Mouse (Mus musculus): ENCODE measurements around the gene Gm6169. TPM values are rescaled to one million over a fixed set of nuclear protein-coding genes. Genes with fewer than 3 reads are reported as not detected.
"Not testable (repeated sequence)": the region's sequence is repeated elsewhere in the genome, so short reads cannot be mapped to it uniquely, and the experiment has no call there.

Gm6169 gene
- polyA plus RNA-seq (2015; fragmentation: Nextera tagmentation; extraction: Ambion mirVana): 0.43 and 1.1 TPM in 2 replicates

GRCm38 (mm10) chr13:97099187-97099852 lies at the start of gene Gm6169:
TSS of gene Gm6169 (minus strand) at chr13:97099237.
- H3K27me3 ChIP-seq: no peaks in the 10 kb centered on the region

GRCm38 (mm10) chr13:97145834-97146233 lies 46.8 kb upstream of the Gm6169 start:
- Histone ChIP-seq H3K4me2 (replicated peaks) (no peak overlapping the region), H3K36me3 (peaks cover 59% of the 10 kb centered on the region), H3K4me3 (replicated peaks) (no peak overlapping the region), H3K9ac (replicated peaks) (no peak overlapping the region), H3K27me3 (no peaks in the 10 kb centered on the region), H3K9me3 (no peaks in the 10 kb centered on the region), H3K4me1 (replicated peaks) (no peaks in the 10 kb centered on the region), H3K27ac (no peak overlapping the region)
- 62% methylated on average over 4 of the region's 4 CpGs for WGBS
- ATAC-seq: no peak

More at GRCm38 (mm10) chr13:97099187-97099852, at the start of gene Gm6169:
- Histone ChIP-seq H3K36me3 (0 out of 2 replicates have a peak, but pooled peaks cover 6% of the 10 kb centered on the region), H3K4me2 (replicated peaks) (no peak within 1 kb of the TSS), H3K4me1 (replicated peaks) (no peaks in the 10 kb centered on the region), H3K9ac (replicated peaks) (no peak within 1 kb of the TSS), H3K27ac (no peak within 1 kb of the TSS), H3K4me3 (replicated peaks) (no peak within 1 kb of the TSS), H3K9me3 (no peaks in the 10 kb centered on the region)
- WGBS: 82% methylated on average over 22 of the region's 22 CpGs
- peak; percentile 50; the same call in 1 of the 2 replicates for ATAC-seq

DNA sequence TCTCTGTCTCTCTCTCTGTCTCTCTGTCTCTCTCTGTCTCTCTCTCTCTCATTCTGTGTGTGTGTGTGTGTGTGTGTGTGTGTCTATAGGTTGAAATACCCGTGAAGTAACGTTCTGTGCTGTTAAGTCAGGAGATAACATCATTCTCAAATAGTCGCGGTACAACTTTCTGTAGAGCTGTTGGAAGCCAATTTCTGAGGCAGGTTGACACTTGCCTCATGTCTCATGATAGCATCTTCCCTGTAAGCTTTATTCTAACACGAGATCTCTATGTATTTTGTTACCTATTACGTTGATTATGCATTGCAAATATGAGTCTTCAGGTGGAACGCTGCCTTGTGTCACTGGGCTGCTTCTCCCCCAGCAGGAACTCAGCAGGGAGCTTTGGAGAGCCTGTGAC lies 43.3 kb upstream of the Gm6169 start:
- H3K4me1 ChIP-seq (replicated peaks): peaks cover 7% of the 10 kb centered on the region
- no peak overlapping the region for H3K4me2 ChIP-seq (replicated peaks)
- H3K36me3 ChIP-seq: peaks cover 31% of the 10 kb centered on the region
- no peak overlapping the region for H3K4me3 ChIP-seq (replicated peaks)
- no peaks in the 10 kb centered on the region for H3K9me3 ChIP-seq
- 86% methylated on average over 7 of the region's 7 CpGs for WGBS
- H3K27me3 ChIP-seq: no peaks in the 10 kb centered on the region
- H3K9ac ChIP-seq (replicated peaks): no peak overlapping the region
- ATAC-seq: no peak
- H3K27ac ChIP-seq: no peak overlapping the region

GRCm38 (mm10) chr13:97138404-97138931 lies 39.4 kb upstream of the Gm6169 start:
- Histone ChIP-seq H3K36me3 (peaks cover 22% of the 10 kb centered on the region), H3K4me3 (replicated peaks) (peak overlapping the region; percentile 95), H3K27ac (peak overlapping the region; percentile 91), H3K4me2 (replicated peaks) (peak overlapping the region; percentile 69), H3K4me1 (replicated peaks) (peaks cover 13% of the 10 kb centered on the region), H3K9ac (replicated peaks) (peak overlapping the region; percentile 93)
- peak; percentile 21; the same call in 1 of the 2 replicates for ATAC-seq
- H3K27me3 ChIP-seq, H3K9me3 ChIP-seq: not testable (repeated sequence)
- 38% methylated on average over 8 of the region's 8 CpGs for WGBS

DNA sequence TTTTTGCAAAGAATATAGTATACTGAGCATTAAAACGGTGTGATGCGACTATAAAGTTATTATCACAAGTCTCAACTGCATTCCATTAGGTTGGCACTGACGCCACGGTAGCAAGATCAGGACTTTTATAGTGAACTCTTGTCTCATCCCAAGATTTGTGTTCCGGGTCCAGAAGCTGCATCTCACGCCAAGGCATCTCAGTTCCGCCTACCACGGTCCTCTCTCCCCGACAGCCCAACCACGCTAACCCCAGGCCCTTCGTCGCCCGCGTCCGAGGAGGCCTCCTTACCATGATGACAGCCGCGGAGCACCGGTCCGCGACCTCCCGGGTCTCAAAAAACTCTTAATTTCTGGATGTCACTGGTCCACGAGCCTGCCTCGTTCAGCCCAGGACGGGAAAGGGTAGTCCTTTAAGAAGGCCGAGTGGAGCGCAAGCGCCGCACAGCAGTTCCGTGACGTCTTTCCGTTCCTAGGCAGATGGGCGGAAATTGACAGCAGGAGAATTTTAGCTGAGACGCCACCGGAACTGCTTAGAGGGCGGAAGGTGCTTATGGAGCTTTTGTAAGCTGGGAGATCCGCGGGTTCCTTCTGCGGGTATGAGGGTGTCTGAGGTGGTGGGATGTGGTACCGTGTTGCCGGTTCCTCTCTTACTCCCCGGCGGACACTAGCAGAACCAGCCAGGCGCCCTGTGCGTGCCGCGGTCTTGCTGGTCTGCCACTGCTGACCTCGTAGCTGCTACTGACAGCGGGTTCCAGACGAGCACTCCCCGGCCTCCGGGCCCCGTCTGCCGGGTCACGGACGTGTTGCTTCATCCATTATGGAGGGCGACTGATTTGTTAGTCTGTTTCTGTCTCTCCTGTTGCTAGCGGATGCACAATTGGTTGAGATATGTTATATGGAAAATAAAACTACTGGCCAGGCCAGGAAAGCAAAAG lies 38.7 kb upstream of the Gm6169 start, which contains the start of the genes Gfm2 and Nsa2:
Gene Gfm2, plus strand, starts transcription at position 472 of the 935 bp plus-strand sequence.
Gene Nsa2, minus strand, starts transcription at position 472 of the 935 bp plus-strand sequence.
- Histone ChIP-seq H3K4me2 (replicated peaks) (peak within 1 kb of the TSS; percentile 69), H3K27me3 (no peaks in the 10 kb centered on the region), H3K4me3 (replicated peaks) (peak within 1 kb of the TSS; percentile 95), H3K9me3 (no peaks in the 10 kb centered on the region), H3K4me1 (replicated peaks) (peaks cover 13% of the 10 kb centered on the region), H3K36me3 (peaks cover 18% of the 10 kb centered on the region), H3K27ac (peak within 1 kb of the TSS; percentile 91), H3K9ac (replicated peaks) (peak within 1 kb of the TSS; percentile 93)
- under 1% methylated on average over 57 of the region's 57 CpGs for WGBS
- ATAC-seq: peak; percentile 98

DNA sequence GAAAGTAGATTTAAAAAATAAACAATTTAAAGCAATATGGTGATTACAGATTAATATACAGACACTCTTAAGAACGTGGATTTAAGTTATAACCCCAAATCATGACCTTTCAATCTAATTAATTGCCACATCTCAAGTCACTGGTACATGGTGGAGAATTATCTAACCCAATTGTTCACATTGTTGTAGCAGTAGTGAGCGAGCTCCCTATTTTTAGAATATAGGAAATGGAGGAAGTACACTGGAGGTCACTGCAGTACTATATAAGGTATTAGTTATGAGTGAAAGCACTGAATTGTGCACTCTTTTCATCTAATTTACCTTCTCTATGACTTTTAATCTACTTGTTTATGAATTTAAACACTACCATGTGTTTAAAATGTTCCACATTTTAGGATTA lies 31.4 kb upstream of the Gm6169 start:
- not testable (repeated sequence) for H3K27ac ChIP-seq; H3K4me2 ChIP-seq (replicated peaks); ATAC-seq; H3K27me3 ChIP-seq; H3K4me1 ChIP-seq (replicated peaks); H3K4me3 ChIP-seq (replicated peaks); H3K9me3 ChIP-seq; H3K9ac ChIP-seq (replicated peaks)
- no CpG with 5 or more reads among the region's 2 CpGs for WGBS
- H3K36me3 ChIP-seq: peaks cover 32% of the 10 kb centered on the region

GRCm38 (mm10) chr13:97129654-97130053 lies 30.6 kb upstream of the Gm6169 start:
- H3K4me2 ChIP-seq (replicated peaks); H3K27me3 ChIP-seq; H3K4me3 ChIP-seq (replicated peaks); ATAC-seq; H3K9me3 ChIP-seq; H3K9ac ChIP-seq (replicated peaks); H3K27ac ChIP-seq; H3K4me1 ChIP-seq (replicated peaks): not testable (repeated sequence)
- H3K36me3 ChIP-seq: peaks cover 33% of the 10 kb centered on the region
- WGBS: 94% methylated on average over 4 of the region's 4 CpGs

GRCm38 (mm10) chr13:97121341-97121740 lies 22.3 kb upstream of the Gm6169 start:
- Histone ChIP-seq H3K4me3 (replicated peaks) (no peak overlapping the region), H3K36me3 (peaks cover 53% of the 10 kb centered on the region), H3K9ac (replicated peaks) (no peak overlapping the region), H3K27ac (no peak overlapping the region), H3K4me1 (replicated peaks) (no peaks in the 10 kb centered on the region), H3K9me3 (no peaks in the 10 kb centered on the region), H3K27me3 (no peaks in the 10 kb centered on the region), H3K4me2 (replicated peaks) (no peak overlapping the region)
- WGBS: 84% methylated on average over 3 of the region's 3 CpGs
- ATAC-seq: no peak

- H3K4me1 ChIP-seq (replicated peaks): no peaks in the 10 kb centered on the region
- H3K36me3 ChIP-seq: peaks cover 26% of the 10 kb centered on the region
- no peaks in the 10 kb centered on the region for H3K27me3 ChIP-seq
- ATAC-seq: no peak
- WGBS: 81% methylated on average over 4 of the region's 4 CpGs
- no peaks in the 10 kb centered on the region for H3K9me3 ChIP-seq
- no peak overlapping the region for H3K4me2 ChIP-seq (replicated peaks)
- H3K4me3 ChIP-seq (replicated peaks): no peak overlapping the region
- H3K9ac ChIP-seq (replicated peaks): no peak overlapping the region
- no peak overlapping the region for H3K27ac ChIP-seq
Measured at GRCm38 (mm10) chr13:97109046-97109445, 10.0 kb upstream of the Gm6169 start.

DNA sequence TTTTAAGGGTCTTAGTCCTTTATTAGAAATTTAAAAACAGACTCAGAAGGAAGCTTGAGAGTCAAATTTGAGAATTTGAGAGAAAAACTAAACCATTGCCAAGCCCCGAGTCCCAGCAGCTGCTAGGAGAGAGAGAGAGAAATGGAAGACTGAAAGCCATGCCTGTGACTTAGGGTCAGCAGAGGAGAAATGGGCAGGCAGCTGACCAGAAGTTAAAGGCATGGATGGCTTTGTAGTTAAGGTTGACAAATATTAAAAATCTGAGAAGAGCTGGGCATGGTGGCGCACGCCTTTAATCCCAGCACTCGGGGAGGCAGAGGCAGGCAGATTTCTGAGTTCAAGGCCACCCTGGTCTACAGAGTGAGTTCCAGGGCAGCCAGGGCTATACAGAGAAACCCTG lies 8.7 kb upstream of the Gm6169 start:
- H3K4me1 ChIP-seq (replicated peaks); ATAC-seq; H3K9me3 ChIP-seq; H3K27ac ChIP-seq; H3K4me2 ChIP-seq (replicated peaks); H3K9ac ChIP-seq (replicated peaks); H3K27me3 ChIP-seq; H3K4me3 ChIP-seq (replicated peaks): not testable (repeated sequence)
- peaks cover 22% of the 10 kb centered on the region for H3K36me3 ChIP-seq
- 98% methylated on average over 4 of the region's 4 CpGs for WGBS

- no peak overlapping the region for H3K4me2 ChIP-seq (replicated peaks)
- H3K4me1 ChIP-seq (replicated peaks): no peaks in the 10 kb centered on the region
- WGBS: 81% methylated on average over 7 of the region's 7 CpGs
- H3K27ac ChIP-seq: no peak overlapping the region
- no peak overlapping the region for H3K4me3 ChIP-seq (replicated peaks)
- H3K9ac ChIP-seq (replicated peaks): no peak overlapping the region
- no peaks in the 10 kb centered on the region for H3K9me3 ChIP-seq
- ATAC-seq: no peak
- H3K27me3 ChIP-seq: no peaks in the 10 kb centered on the region
- H3K36me3 ChIP-seq: peaks cover 11% of the 10 kb centered on the region
Measured at GRCm38 (mm10) chr13:97104996-97105395, 6.0 kb upstream of the Gm6169 start.

DNA sequence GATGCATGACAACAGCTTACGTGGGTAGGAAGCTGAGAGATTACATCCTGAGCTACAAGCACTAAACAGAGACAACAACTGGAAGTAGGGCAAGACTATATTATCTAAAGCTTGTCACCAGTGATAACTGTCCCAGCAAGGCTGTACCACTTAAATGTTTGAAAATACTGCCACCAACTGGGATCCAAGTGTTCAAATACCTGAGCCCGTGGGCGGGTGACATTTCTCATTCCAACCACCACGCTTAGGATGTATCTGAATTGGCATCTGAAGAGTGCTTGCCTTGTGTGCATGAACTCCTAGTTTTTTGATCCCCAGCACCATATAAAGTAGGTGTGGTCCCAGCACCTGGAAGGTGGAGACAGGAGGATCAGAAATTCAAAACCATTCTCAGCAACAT lies 3.3 kb downstream of the Gm6169 start:
- H3K4me2 ChIP-seq (replicated peaks): no peak overlapping the region
- H3K9me3 ChIP-seq: no peaks in the 10 kb centered on the region
- 90% methylated on average over 4 of the region's 4 CpGs for WGBS
- no peak for ATAC-seq
- H3K27ac ChIP-seq: no peak overlapping the region
- H3K4me3 ChIP-seq (replicated peaks): no peak overlapping the region
- H3K27me3 ChIP-seq: no peaks in the 10 kb centered on the region
- no peaks in the 10 kb centered on the region for H3K4me1 ChIP-seq (replicated peaks)
- H3K9ac ChIP-seq (replicated peaks): no peak overlapping the region
- H3K36me3 ChIP-seq: peaks cover 15% of the 10 kb centered on the region
